In genomic region chr7:112794481-112794880, GRCm38 (mm10) we compare ENCODE assay signal across 14 mouse cellular contexts.
DNase-seq lines count a peak whose midpoint lies in the region; ATAC-seq lines count a peak whose summit lies in the region.
"Had no signal": no experiment of that assay in that cellular context is flagged by ENCODE, and none has a peak within 500 bp of the region (broad histone marks: within the 10 kb centered on the region; RNA-seq: fewer than 3 reads in every experiment).

No protein-coding gene starts in this region.

- no peaks in the 10 kb centered on the region for H3K27me3 ChIP-seq in hindbrain, embryonic 11.5 days (ENCODE audit: control insufficient read depth, insufficient read depth, low read length)
- no peaks in the 10 kb centered on the region for H3K27me3 ChIP-seq in hindbrain, embryonic 13.5 days
- no peaks in the 10 kb centered on the region for H3K27me3 ChIP-seq in embryonic facial prominence, embryonic 10.5 days (replicated peaks; ENCODE audit: low read depth, poor library complexity, severe bottlenecking)
- H3K27me3 ChIP-seq in forebrain, embryonic 13.5 days: no peaks in the 10 kb centered on the region
- no peaks in the 10 kb centered on the region for H3K27me3 ChIP-seq in midbrain, embryonic 13.5 days

- DNase-seq in hindbrain, embryonic 11.5 days (ENCODE audit: low spot score): no peak
- DNase-seq in embryonic facial prominence, embryonic 10.5 days (ENCODE audit: low spot score): peak; percentile 38
- DNase-seq in layer of hippocampus, postnatal 36 days: no peak
- DNase-seq in left cerebral cortex, adult 9 months (ENCODE audit: low spot score in 2 of 2): no peak
- DNase-seq: cerebellum, postnatal 25 days; gastrocnemius, postnatal 14 days; left cerebral cortex, postnatal 4 days; lung, adult 2 months; right cerebral cortex, adult 18-20 months; thymus, postnatal 4 days had no signal

- no peak for ATAC-seq in hindbrain, embryonic 11.5 days (ENCODE audit: low FRiP score)
- no peak for ATAC-seq in hindbrain, embryonic 13.5 days (ENCODE audit: low FRiP score)
- ATAC-seq in forebrain, embryonic 13.5 days: 0 out of 2 replicates have a peak, but pooled peaks have one; percentile 45
- peak; percentile 61 for ATAC-seq in midbrain, embryonic 13.5 days

- 9% methylated on average over 2 of the region's 2 CpGs for WGBS in hindbrain, embryonic 11.5 days
- WGBS in hindbrain, embryonic 13.5 days: 4% methylated on average over 1 of the region's 2 CpGs
- 21% methylated on average over 2 of the region's 2 CpGs for WGBS in embryonic facial prominence, embryonic 10.5 days
- 0% methylated on average over 1 of the region's 2 CpGs for WGBS in forebrain, embryonic 13.5 days
- WGBS in midbrain, embryonic 13.5 days: 2% methylated on average over 2 of the region's 2 CpGs

- H3K4me3 ChIP-seq in hindbrain, embryonic 11.5 days (ENCODE audit: low read depth, low read length): no peak overlapping the region
- H3K4me3 ChIP-seq in hindbrain, embryonic 13.5 days: no peak overlapping the region
- no peak overlapping the region for H3K4me3 ChIP-seq in embryonic facial prominence, embryonic 10.5 days
- no peak overlapping the region for H3K4me3 ChIP-seq in forebrain, embryonic 13.5 days
- H3K4me3 ChIP-seq in midbrain, embryonic 13.5 days (replicated peaks): no peak overlapping the region
- H3K4me3 ChIP-seq: myocyte had no signal

- H3K4me1 ChIP-seq in hindbrain, embryonic 11.5 days (replicated peaks; ENCODE audit: control insufficient read depth, insufficient read depth, low read length): peaks cover 6% of the 10 kb centered on the region; the same call in 1 of the 2 replicates
- peaks cover 47% of the 10 kb centered on the region for H3K4me1 ChIP-seq in hindbrain, embryonic 13.5 days (replicated peaks)
- peaks cover 79% of the 10 kb centered on the region for H3K4me1 ChIP-seq in embryonic facial prominence, embryonic 10.5 days
- peaks cover 47% of the 10 kb centered on the region for H3K4me1 ChIP-seq in forebrain, embryonic 13.5 days
- H3K4me1 ChIP-seq in midbrain, embryonic 13.5 days (replicated peaks): peaks cover 38% of the 10 kb centered on the region

- 0 out of 2 replicates have a peak overlapping the region, but pooled peaks have one; percentile 8 for H3K9ac ChIP-seq in hindbrain, embryonic 11.5 days (ENCODE audit: low read depth, low read length)
- H3K9ac ChIP-seq in hindbrain, embryonic 13.5 days: no peak overlapping the region
- H3K9ac ChIP-seq in forebrain, embryonic 13.5 days: no peak overlapping the region
- H3K9ac ChIP-seq in midbrain, embryonic 13.5 days (replicated peaks): no peak overlapping the region

- H3K9me3 ChIP-seq in hindbrain, embryonic 11.5 days (ENCODE audit: control insufficient read depth, low read length): no peaks in the 10 kb centered on the region
- H3K9me3 ChIP-seq in hindbrain, embryonic 13.5 days: no peaks in the 10 kb centered on the region
- H3K9me3 ChIP-seq in embryonic facial prominence, embryonic 10.5 days: no peaks in the 10 kb centered on the region
- no peaks in the 10 kb centered on the region for H3K9me3 ChIP-seq in forebrain, embryonic 13.5 days (replicated peaks)
- H3K9me3 ChIP-seq in midbrain, embryonic 13.5 days: no peaks in the 10 kb centered on the region

- no peak overlapping the region for H3K27ac ChIP-seq in hindbrain, embryonic 11.5 days (ENCODE audit: low read depth, low read length)
- no peak overlapping the region; the same call in 1 of the 2 replicates for H3K27ac ChIP-seq in hindbrain, embryonic 13.5 days
- H3K27ac ChIP-seq in embryonic facial prominence, embryonic 10.5 days (replicated peaks): peak overlapping the region; percentile 55
- H3K27ac ChIP-seq in forebrain, embryonic 13.5 days: peak overlapping the region; percentile 72
- peak overlapping the region; percentile 49 for H3K27ac ChIP-seq in midbrain, embryonic 13.5 days

- H3K4me2 ChIP-seq in hindbrain, embryonic 11.5 days (replicated peaks; ENCODE audit: low read depth, low read length): no peak overlapping the region
- no peak overlapping the region for H3K4me2 ChIP-seq in hindbrain, embryonic 13.5 days
- H3K4me2 ChIP-seq in forebrain, embryonic 13.5 days: no peak overlapping the region
- no peak overlapping the region for H3K4me2 ChIP-seq in midbrain, embryonic 13.5 days (replicated peaks)

- no peaks in the 10 kb centered on the region for H3K36me3 ChIP-seq in hindbrain, embryonic 11.5 days (ENCODE audit: control insufficient read depth, insufficient read depth, low read length)
- no peaks in the 10 kb centered on the region for H3K36me3 ChIP-seq in hindbrain, embryonic 13.5 days
- no peaks in the 10 kb centered on the region for H3K36me3 ChIP-seq in embryonic facial prominence, embryonic 10.5 days (replicated peaks)
- no peaks in the 10 kb centered on the region for H3K36me3 ChIP-seq in forebrain, embryonic 13.5 days (ENCODE audit: poor library complexity, severe bottlenecking)
- no peaks in the 10 kb centered on the region for H3K36me3 ChIP-seq in midbrain, embryonic 13.5 days

Comparison
In these comparisons a context has a peak if more than half of its experiments do, and no peak if none do; other contexts are left out.
1. ATAC-seq: peak in forebrain, embryonic 13.5 days (single experiment) and midbrain, embryonic 13.5 days (single experiment); none in hindbrain, embryonic 11.5 days (single experiment) and hindbrain, embryonic 13.5 days (single experiment).
2. H3K27ac ChIP-seq: peak in embryonic facial prominence, embryonic 10.5 days (single experiment), forebrain, embryonic 13.5 days (single experiment) and midbrain, embryonic 13.5 days (single experiment); none in hindbrain, embryonic 11.5 days (single experiment) and hindbrain, embryonic 13.5 days (single experiment).